Mouse (Mus musculus): ENCODE measurements around the gene Gabrr3. TPM values are rescaled to one million over a fixed set of nuclear protein-coding genes. Genes with fewer than 3 reads are reported as not detected.

Gene Gabrr3
- polyA plus RNA-seq, 1 experiment from 2014 or later = 0.12 TPM

GRCm38 (mm10) chr16:59474788-59475187 lies 67.7 kb downstream of the Gabrr3 start:
- ATAC-seq (ENCODE audit: insufficient number of reproducible peaks, low FRiP score, low TSS enrichment, low read depth) = no peak
- DNase-seq (ENCODE audit: low spot score) = peak; percentile 64
- 19% methylated on average over 1 of the region's 1 CpGs for WGBS
- Histone ChIP-seq H3K4me1 (ENCODE audit: control insufficient read depth, insufficient read depth, low read length) (0 out of 2 replicates have a peak, but pooled peaks cover 4% of the 10 kb centered on the region), H3K36me3 (ENCODE audit: control insufficient read depth, insufficient read depth, low read length) (no peaks in the 10 kb centered on the region), H3K4me2 (ENCODE audit: low read depth, severe bottlenecking) (no peak overlapping the region), H3K9ac (ENCODE audit: low read length) (no peak overlapping the region), H3K27me3 (ENCODE audit: control insufficient read depth, insufficient read depth, low read length) (no peaks in the 10 kb centered on the region), H3K4me3 (ENCODE audit: low read depth, low read length) (no peak overlapping the region), H3K9me3 (ENCODE audit: control insufficient read depth, low read length) (no peaks in the 10 kb centered on the region), H3K27ac (replicated peaks; ENCODE audit: low read depth, low read length) (no peak overlapping the region)

DNA sequence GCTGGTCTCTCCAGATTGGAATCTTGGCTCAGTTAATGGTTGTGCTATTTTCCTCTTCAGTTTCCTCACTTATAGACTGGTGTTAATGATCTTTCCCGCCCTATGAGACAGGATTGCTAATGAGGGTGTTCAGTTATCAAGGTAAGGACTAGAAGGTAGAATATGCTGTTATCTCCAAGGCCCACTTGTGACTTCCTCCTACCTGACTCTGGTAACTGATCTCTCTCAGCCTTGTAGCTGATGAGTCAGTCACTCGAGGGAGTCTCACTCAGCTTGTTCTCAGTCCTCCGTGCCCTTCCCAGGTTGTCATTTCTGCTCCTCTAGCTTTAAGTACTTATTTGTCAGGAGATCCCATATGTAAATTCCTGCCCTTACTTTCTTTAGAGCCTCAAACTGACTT lies 70.8 kb downstream of the Gabrr3 start:
- 93% methylated on average over 3 of the region's 3 CpGs for WGBS
- H3K4me2 ChIP-seq (ENCODE audit: low read depth, severe bottlenecking) = no peak overlapping the region
- no peak overlapping the region for H3K27ac ChIP-seq (replicated peaks; ENCODE audit: low read depth, low read length)
- no peaks in the 10 kb centered on the region for H3K9me3 ChIP-seq (ENCODE audit: control insufficient read depth, low read length)
- no peak overlapping the region for H3K9ac ChIP-seq (ENCODE audit: low read length)
- DNase-seq (ENCODE audit: low spot score) (no peak), ATAC-seq (ENCODE audit: insufficient number of reproducible peaks, low FRiP score, low TSS enrichment, low read depth) (no peak)
- no peaks in the 10 kb centered on the region for H3K4me1 ChIP-seq (ENCODE audit: control insufficient read depth, insufficient read depth, low read length)
- H3K36me3 ChIP-seq (ENCODE audit: control insufficient read depth, insufficient read depth, low read length) = no peaks in the 10 kb centered on the region; the same call in 1 of the 2 replicates
- no peak overlapping the region for H3K4me3 ChIP-seq (ENCODE audit: low read depth, low read length)
- no peaks in the 10 kb centered on the region for H3K27me3 ChIP-seq (ENCODE audit: control insufficient read depth, insufficient read depth, low read length)

DNA sequence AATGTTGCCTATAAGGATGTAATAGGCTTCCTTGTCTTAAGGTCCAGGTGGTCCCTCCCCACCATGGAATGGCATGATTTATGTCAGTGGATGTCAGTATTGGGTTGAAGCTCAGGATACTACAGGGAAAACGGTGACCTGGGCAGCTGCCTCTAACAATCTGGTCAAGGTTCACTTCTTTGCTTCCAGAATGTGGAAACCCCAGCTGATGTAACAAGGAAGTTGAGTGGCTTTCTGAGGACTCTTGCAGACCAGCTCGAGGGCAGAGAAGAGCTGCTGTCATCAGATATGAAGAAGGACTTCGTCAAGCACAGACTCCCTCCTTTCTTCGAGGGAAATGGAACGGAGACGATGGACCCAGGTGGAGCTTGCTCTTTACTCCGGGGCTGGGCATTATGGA lies 80.1 kb downstream of the Gabrr3 start:
- no peak for DNase-seq (ENCODE audit: low spot score)
- H3K9me3 ChIP-seq (ENCODE audit: control insufficient read depth, low read length) = no peaks in the 10 kb centered on the region
- H3K9ac ChIP-seq (ENCODE audit: low read length) = no peak overlapping the region
- H3K27ac ChIP-seq (replicated peaks; ENCODE audit: low read depth, low read length) = no peak overlapping the region
- H3K4me1 ChIP-seq (ENCODE audit: control insufficient read depth, insufficient read depth, low read length) = 0 out of 2 replicates have a peak, but pooled peaks cover 3% of the 10 kb centered on the region
- 81% methylated on average over 7 of the region's 7 CpGs for WGBS
- H3K4me2 ChIP-seq (ENCODE audit: low read depth, severe bottlenecking) = no peak overlapping the region
- H3K4me3 ChIP-seq (ENCODE audit: low read depth, low read length) = no peak overlapping the region
- H3K27me3 ChIP-seq (ENCODE audit: control insufficient read depth, insufficient read depth, low read length) = no peaks in the 10 kb centered on the region
- H3K36me3 ChIP-seq (ENCODE audit: control insufficient read depth, insufficient read depth, low read length) = peaks cover 19% of the 10 kb centered on the region; the same call in 1 of the 2 replicates
- ATAC-seq (ENCODE audit: insufficient number of reproducible peaks, low FRiP score, low TSS enrichment, low read depth) = no peak

GRCm38 (mm10) chr16:59487975-59488548 lies 80.9 kb downstream of the Gabrr3 start:
- WGBS = 80% methylated on average over 9 of the region's 9 CpGs
- Histone ChIP-seq H3K27ac (replicated peaks; ENCODE audit: low read depth, low read length) (no peak overlapping the region), H3K4me2 (ENCODE audit: low read depth, severe bottlenecking) (no peak overlapping the region), H3K4me3 (ENCODE audit: low read depth, low read length) (no peak overlapping the region), H3K36me3 (ENCODE audit: control insufficient read depth, insufficient read depth, low read length) (peaks cover 22% of the 10 kb centered on the region; the same call in 1 of the 2 replicates), H3K9me3 (ENCODE audit: control insufficient read depth, low read length) (no peaks in the 10 kb centered on the region), H3K9ac (ENCODE audit: low read length) (no peak overlapping the region), H3K27me3 (ENCODE audit: control insufficient read depth, insufficient read depth, low read length) (no peaks in the 10 kb centered on the region), H3K4me1 (ENCODE audit: control insufficient read depth, insufficient read depth, low read length) (0 out of 2 replicates have a peak, but pooled peaks cover 3% of the 10 kb centered on the region)
- DNase-seq (ENCODE audit: low spot score) (no peak), ATAC-seq (ENCODE audit: insufficient number of reproducible peaks, low FRiP score, low TSS enrichment, low read depth) (no peak)

DNA sequence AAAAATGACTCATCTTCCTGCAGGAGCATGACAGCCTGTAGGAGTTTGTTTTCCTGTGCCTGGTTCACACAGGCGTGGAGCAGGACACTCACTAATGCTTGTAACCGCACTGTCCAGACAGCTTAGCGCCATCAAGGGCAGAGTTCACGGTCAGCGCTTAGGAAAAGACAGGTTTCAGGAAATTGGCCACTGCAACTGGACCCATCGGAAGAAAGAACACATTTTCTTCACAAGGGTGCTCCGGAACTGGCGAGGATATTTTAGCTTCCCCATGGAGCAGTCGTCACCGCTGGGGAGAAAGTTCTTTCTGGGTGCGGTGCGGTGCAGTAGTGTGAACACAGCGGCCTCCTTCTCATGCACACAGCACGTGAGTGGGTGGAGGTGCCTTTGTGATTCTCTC lies 86.1 kb downstream of the Gabrr3 start:
- H3K4me2 ChIP-seq (ENCODE audit: low read depth, severe bottlenecking) = no peak overlapping the region
- DNase-seq (ENCODE audit: low spot score) (no peak), ATAC-seq (ENCODE audit: insufficient number of reproducible peaks, low FRiP score, low TSS enrichment, low read depth) (no peak)
- H3K4me1 ChIP-seq (ENCODE audit: control insufficient read depth, insufficient read depth, low read length) = no peaks in the 10 kb centered on the region
- no peak overlapping the region for H3K9ac ChIP-seq (ENCODE audit: low read length)
- no peak overlapping the region for H3K4me3 ChIP-seq (ENCODE audit: low read depth, low read length)
- no peaks in the 10 kb centered on the region for H3K9me3 ChIP-seq (ENCODE audit: control insufficient read depth, low read length)
- peaks cover 19% of the 10 kb centered on the region; the same call in 1 of the 2 replicates for H3K36me3 ChIP-seq (ENCODE audit: control insufficient read depth, insufficient read depth, low read length)
- H3K27ac ChIP-seq (replicated peaks; ENCODE audit: low read depth, low read length) = no peak overlapping the region
- H3K27me3 ChIP-seq (ENCODE audit: control insufficient read depth, insufficient read depth, low read length) = no peaks in the 10 kb centered on the region
- 92% methylated on average over 14 of the region's 14 CpGs for WGBS

DNA sequence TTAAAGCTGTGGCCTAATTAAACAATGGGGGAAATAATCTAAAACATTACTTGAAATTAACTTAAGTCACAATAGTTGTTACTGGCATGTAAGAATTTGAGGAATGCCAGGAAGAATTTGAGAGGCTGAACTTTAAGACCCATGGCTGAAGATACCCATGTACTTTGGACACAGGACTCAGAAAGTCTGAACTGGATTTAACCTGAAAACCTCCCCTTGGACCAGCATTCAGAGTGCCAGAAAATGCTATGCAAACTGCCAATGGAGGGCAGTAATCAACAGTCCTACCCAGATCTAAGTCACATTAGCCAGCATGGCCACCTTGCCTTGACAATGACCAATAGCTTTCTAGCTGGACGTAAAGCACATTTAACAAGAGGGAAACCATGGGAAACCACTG lies 90.8 kb downstream of the Gabrr3 start:
- ATAC-seq (ENCODE audit: insufficient number of reproducible peaks, low FRiP score, low TSS enrichment, low read depth) (no peak), DNase-seq (ENCODE audit: low spot score) (no peak)
- WGBS = 70% methylated on average over 1 of the region's 1 CpGs
- no peaks in the 10 kb centered on the region for H3K9me3 ChIP-seq (ENCODE audit: control insufficient read depth, low read length)
- peaks cover 3% of the 10 kb centered on the region; the same call in 1 of the 2 replicates for H3K36me3 ChIP-seq (ENCODE audit: control insufficient read depth, insufficient read depth, low read length)
- H3K4me1 ChIP-seq (ENCODE audit: control insufficient read depth, insufficient read depth, low read length) = no peaks in the 10 kb centered on the region
- no peak overlapping the region for H3K27ac ChIP-seq (replicated peaks; ENCODE audit: low read depth, low read length)
- H3K9ac ChIP-seq (ENCODE audit: low read length) = no peak overlapping the region
- H3K4me2 ChIP-seq (ENCODE audit: low read depth, severe bottlenecking) = no peak overlapping the region
- no peaks in the 10 kb centered on the region for H3K27me3 ChIP-seq (ENCODE audit: control insufficient read depth, insufficient read depth, low read length)
- no peak overlapping the region for H3K4me3 ChIP-seq (ENCODE audit: low read depth, low read length)

DNA sequence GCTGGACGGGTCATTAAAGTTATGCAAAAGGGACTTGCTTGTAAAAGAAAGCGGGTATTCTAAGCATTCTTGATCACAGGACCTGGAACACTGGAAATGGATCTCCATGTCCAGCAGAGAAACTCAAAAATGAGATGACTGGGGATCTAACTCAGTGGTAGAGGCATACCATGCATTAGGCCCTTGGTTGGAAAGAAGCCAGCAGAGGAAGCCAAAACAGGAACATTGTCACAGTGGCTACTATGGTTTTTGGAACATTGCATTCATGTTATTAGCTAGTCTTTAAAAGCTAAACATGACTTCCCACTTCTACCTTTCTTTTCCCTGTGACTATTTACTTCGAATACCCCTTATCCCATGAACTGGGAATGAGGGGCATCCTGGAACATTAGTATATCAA lies 92.0 kb downstream of the Gabrr3 start:
- Histone ChIP-seq H3K9me3 (ENCODE audit: control insufficient read depth, low read length) (no peaks in the 10 kb centered on the region), H3K4me3 (ENCODE audit: low read depth, low read length) (no peak overlapping the region), H3K27me3 (ENCODE audit: control insufficient read depth, insufficient read depth, low read length) (no peaks in the 10 kb centered on the region), H3K36me3 (ENCODE audit: control insufficient read depth, insufficient read depth, low read length) (no peaks in the 10 kb centered on the region), H3K4me1 (ENCODE audit: control insufficient read depth, insufficient read depth, low read length) (no peaks in the 10 kb centered on the region), H3K9ac (ENCODE audit: low read length) (no peak overlapping the region), H3K4me2 (ENCODE audit: low read depth, severe bottlenecking) (no peak overlapping the region), H3K27ac (replicated peaks; ENCODE audit: low read depth, low read length) (no peak overlapping the region)
- DNase-seq (ENCODE audit: low spot score) (no peak), ATAC-seq (ENCODE audit: insufficient number of reproducible peaks, low FRiP score, low TSS enrichment, low read depth) (no peak)
- 89% methylated on average over 3 of the region's 3 CpGs for WGBS

DNA sequence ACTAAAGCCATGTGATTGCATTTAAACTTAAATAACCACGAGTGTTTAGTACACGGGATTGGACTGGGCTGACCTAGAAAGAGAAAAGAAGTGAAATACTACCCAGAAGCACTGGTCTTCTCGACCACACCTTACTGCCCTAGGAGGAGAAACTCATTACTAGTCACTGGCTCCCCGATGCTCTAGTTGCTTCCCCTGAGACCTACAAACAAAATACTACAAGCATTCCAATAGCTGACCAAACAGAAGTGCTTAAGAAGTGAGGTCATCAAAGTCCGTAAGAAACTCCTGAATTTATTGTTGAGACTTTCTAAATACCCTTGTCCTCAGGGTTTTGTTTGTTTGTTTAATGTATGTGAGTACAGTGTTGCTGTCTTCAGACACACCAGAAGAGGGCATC lies 102.7 kb downstream of the Gabrr3 start:
- Histone ChIP-seq H3K4me1 (ENCODE audit: control insufficient read depth, insufficient read depth, low read length) (no peaks in the 10 kb centered on the region), H3K9me3 (ENCODE audit: control insufficient read depth, low read length) (no peaks in the 10 kb centered on the region), H3K4me3 (ENCODE audit: low read depth, low read length) (no peak overlapping the region), H3K9ac (ENCODE audit: low read length) (no peak overlapping the region), H3K4me2 (ENCODE audit: low read depth, severe bottlenecking) (no peak overlapping the region), H3K36me3 (ENCODE audit: control insufficient read depth, insufficient read depth, low read length) (no peaks in the 10 kb centered on the region), H3K27me3 (ENCODE audit: control insufficient read depth, insufficient read depth, low read length) (no peaks in the 10 kb centered on the region), H3K27ac (replicated peaks; ENCODE audit: low read depth, low read length) (no peak overlapping the region)
- 91% methylated on average over 5 of the region's 5 CpGs for WGBS
- DNase-seq (ENCODE audit: low spot score) = no peak
- no peak for ATAC-seq (ENCODE audit: insufficient number of reproducible peaks, low FRiP score, low TSS enrichment, low read depth)

Measured in limb, embryonic 11.5 days (tissue).